ENCODE assay signal across 9 mouse cellular contexts in the genomic region with DNA sequence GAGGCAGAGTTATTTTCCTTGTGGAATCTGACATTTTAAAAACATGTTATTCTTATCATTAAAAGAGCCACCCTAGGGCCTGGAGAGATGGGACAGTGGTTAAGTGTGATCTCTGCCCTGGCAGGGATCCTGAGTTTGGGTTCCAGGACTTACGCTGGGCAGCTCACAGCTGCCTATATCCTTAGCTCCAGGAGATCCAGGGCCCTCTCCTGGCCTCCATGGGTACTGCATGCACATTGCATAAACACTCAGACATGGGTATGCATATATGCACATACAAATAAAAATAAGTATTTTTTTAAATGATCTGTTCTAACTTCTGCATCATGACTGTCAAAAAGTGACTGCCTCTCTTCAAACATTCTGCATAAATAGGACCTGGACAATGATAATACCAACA.
DNase-seq lines count a peak whose midpoint lies in the region; ATAC-seq and TF ChIP-seq lines count a peak whose summit lies in the region.
"Had no signal": no experiment of that assay in that cellular context is flagged by ENCODE, and none has a peak within 500 bp of the region (broad histone marks: within the 10 kb centered on the region; RNA-seq: fewer than 3 reads in every experiment).

No protein-coding gene starts in this region.

- POLR2A ChIA-PET in Patski (lab: Charles Lee) = no interaction called here

- no peak overlapping the region for H3K4me2 ChIP-seq in limb, embryonic 11.5 days (ENCODE audit: low read depth, severe bottlenecking)
- no peak overlapping the region for H3K4me2 ChIP-seq in lung, embryonic 14.5 days
- H3K4me2 ChIP-seq: heart, embryonic 12.5 days had no signal

- no peak for ATAC-seq in limb, embryonic 11.5 days (ENCODE audit: insufficient number of reproducible peaks, low FRiP score, low TSS enrichment, low read depth)
- no peak for ATAC-seq in Patski
- ATAC-seq in lung, embryonic 14.5 days (ENCODE audit: insufficient read depth) = no peak

- in situ Hi-C loops in Patski (cut with MboI; ENCODE audit: low pct_unique_long_range_greater_than_20kb) = no loop called here

- DNase-seq in cerebellum, postnatal 14 days = peak; percentile 25 to 53
- no peak for DNase-seq in cerebellum, adult 11 months
- peak; percentile 28 for DNase-seq in limb, embryonic 11.5 days (ENCODE audit: low spot score)
- no peak for DNase-seq in limb, embryonic 10.5 days (ENCODE audit: low spot score)
- no peak for DNase-seq in Patski (ENCODE audit: low read depth, low spot score)
- peak; percentile 6 for DNase-seq in lung, embryonic 14.5 days
- no peak for DNase-seq in gastrocnemius, adult 8-10 months (ENCODE audit: low spot score in 2 of 2)
- no peak for DNase-seq in frontal cortex, postnatal 25 days (ENCODE audit: low spot score in 2 of 2)

- no peak overlapping the region for H3K4me3 ChIP-seq in limb, embryonic 11.5 days (ENCODE audit: low read depth, low read length)
- H3K4me3 ChIP-seq in limb, embryonic 10.5 days = no peak overlapping the region
- H3K4me3 ChIP-seq in lung, embryonic 14.5 days (ENCODE audit: low read depth, low read length) = no peak overlapping the region
- H3K4me3 ChIP-seq: heart, embryonic 12.5 days had no signal

- H3K27ac ChIP-seq in limb, embryonic 11.5 days (replicated peaks; ENCODE audit: low read depth, low read length) = no peak overlapping the region
- H3K27ac ChIP-seq in limb, embryonic 10.5 days = no peak overlapping the region
- H3K27ac ChIP-seq in lung, embryonic 14.5 days (ENCODE audit: low read depth) = no peak overlapping the region

- no peak overlapping the region for H3K9ac ChIP-seq in limb, embryonic 11.5 days (ENCODE audit: low read length)
- H3K9ac ChIP-seq in lung, embryonic 14.5 days = no peak overlapping the region
- H3K9ac ChIP-seq: heart, embryonic 12.5 days had no signal

- H3K9me3 ChIP-seq in limb, embryonic 11.5 days (ENCODE audit: control insufficient read depth, low read length) = no peaks in the 10 kb centered on the region
- no peaks in the 10 kb centered on the region for H3K9me3 ChIP-seq in limb, embryonic 10.5 days (replicated peaks)
- H3K9me3 ChIP-seq in lung, embryonic 14.5 days (ENCODE audit: low read depth, low read length) = no peaks in the 10 kb centered on the region
- H3K9me3 ChIP-seq: heart, embryonic 12.5 days had no signal

- no peaks in the 10 kb centered on the region for H3K36me3 ChIP-seq in limb, embryonic 11.5 days (ENCODE audit: control insufficient read depth, insufficient read depth, low read length)
- H3K36me3 ChIP-seq in limb, embryonic 10.5 days = no peaks in the 10 kb centered on the region
- H3K36me3 ChIP-seq in lung, embryonic 14.5 days (ENCODE audit: insufficient read depth) = no peaks in the 10 kb centered on the region
- H3K36me3 ChIP-seq: heart, embryonic 12.5 days had no signal

- CTCF ChIA-PET in Patski (lab: Charles Lee) = no interaction called here

- TF ChIP-seq CTCF in Patski (IDR thresholded peaks at IDR 0.05) = peak; percentile 33
- peak; percentile 40; the same call in 1 of the 2 replicates for TF ChIP-seq CTCF in lung, embryonic 14.5 days (IDR thresholded peaks at IDR 0.05; ENCODE audit: low read depth)

- no peaks in the 10 kb centered on the region for H3K27me3 ChIP-seq in limb, embryonic 11.5 days (ENCODE audit: control insufficient read depth, insufficient read depth, low read length)
- no peaks in the 10 kb centered on the region for H3K27me3 ChIP-seq in limb, embryonic 10.5 days (ENCODE audit: low read depth, poor library complexity, severe bottlenecking)
- no peaks in the 10 kb centered on the region for H3K27me3 ChIP-seq in Patski
- no peaks in the 10 kb centered on the region for H3K27me3 ChIP-seq in lung, embryonic 14.5 days (ENCODE audit: insufficient read depth, low read length)
- H3K27me3 ChIP-seq: heart, embryonic 12.5 days had no signal

- H3K4me1 ChIP-seq in limb, embryonic 11.5 days (ENCODE audit: control insufficient read depth, insufficient read depth, low read length) = no peaks in the 10 kb centered on the region
- H3K4me1 ChIP-seq in limb, embryonic 10.5 days = no peaks in the 10 kb centered on the region
- H3K4me1 ChIP-seq in lung, embryonic 14.5 days (ENCODE audit: insufficient read depth) = no peaks in the 10 kb centered on the region
- H3K4me1 ChIP-seq: heart, embryonic 12.5 days had no signal

- WGBS in limb, embryonic 11.5 days = 59% methylated on average over 1 of the region's 1 CpGs
- WGBS in limb, embryonic 10.5 days = 53% methylated on average over 1 of the region's 1 CpGs
- WGBS in lung, embryonic 14.5 days = 40% methylated on average over 1 of the region's 1 CpGs

Comparison
In these comparisons a context has a peak if more than half of its experiments do, and no peak if none do; other contexts are left out.
1. DNase-seq: peak in cerebellum, postnatal 14 days (2 of 2), limb, embryonic 11.5 days (single experiment) and lung, embryonic 14.5 days (single experiment); none in cerebellum, adult 11 months (single experiment), limb, embryonic 10.5 days (single experiment), Patski (single experiment), gastrocnemius, adult 8-10 months (0 of 2) and frontal cortex, postnatal 25 days (0 of 2).